Mouse (Mus musculus): ENCODE measurements around the gene Nptn.

DNA sequence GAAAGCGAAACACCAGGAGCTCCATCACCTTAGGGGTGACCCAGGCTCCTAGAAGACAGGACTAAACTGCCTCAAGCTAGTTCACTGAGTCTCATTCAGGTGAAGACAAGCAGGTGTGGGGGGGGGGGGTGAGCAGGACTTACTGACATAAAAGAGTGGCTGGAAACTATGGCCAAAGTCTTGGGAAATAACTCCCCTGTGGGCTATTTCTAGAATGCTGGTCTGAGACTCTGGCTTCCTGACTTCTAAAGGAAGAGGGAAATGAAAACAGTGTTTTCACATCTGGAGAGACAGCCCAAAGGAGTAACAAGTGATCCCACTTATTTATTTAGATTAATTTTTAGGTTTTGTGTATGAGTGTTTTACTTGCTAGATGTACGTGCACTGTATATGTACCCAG, 119.7 kb downstream of the Nptn start:
- no peak for TF ChIP-seq GATA1 (IDR thresholded peaks at IDR 0.05; ENCODE audit: borderline replicate concordance, low read length)
- TF ChIP-seq CTCF (IDR thresholded peaks at IDR 0.05; ENCODE audit: low read depth, low read length): no peak
- no peak for TF ChIP-seq POLR2AphosphoS5 (IDR thresholded peaks at IDR 0.05; ENCODE audit: insufficient replicate concordance, low read depth, low read length)
- TF ChIP-seq TAL1 (conservative IDR thresholded peaks at IDR 0.05; ENCODE audit: low read depth, low read length): no peak
- TF ChIP-seq GATA2 (IDR thresholded peaks at IDR 0.05; ENCODE audit: borderline replicate concordance, low read depth, low read length): no peak
